Mouse (Mus musculus): ENCODE data around the gene Bpifb1. TPM values are rescaled to one million over a fixed set of nuclear protein-coding genes. Genes with fewer than 3 reads are reported as not detected.
A peak's percentile ranks its signal among the peaks of the same experiment; 100 is the strongest.
"Not testable (repeated sequence)": the region's sequence is repeated elsewhere in the genome, so short reads cannot be mapped to it uniquely, and the experiment has no call there.

Bpifb1 gene
- polyA plus RNA-seq, 1 experiment from 2014 or later, result 0.38 TPM

GRCm38 (mm10) chr2:154211881-154212280 is 21.3 kb downstream of the Bpifb1 start:
- Histone ChIP-seq H3K9ac (no peak overlapping the region), H3K4me2 (no peak overlapping the region), H3K9me3 (replicated peaks) (no peaks in the 10 kb centered on the region), H3K36me3 (no peaks in the 10 kb centered on the region), H3K4me3 (replicated peaks) (no peak overlapping the region), H3K4me1 (replicated peaks) (no peaks in the 10 kb centered on the region), H3K27ac (no peak overlapping the region), H3K27me3 (no peaks in the 10 kb centered on the region)
- WGBS (ENCODE audit: insufficient replicate concordance), result 75% methylated on average over 4 of the region's 4 CpGs
- no peak for ATAC-seq (ENCODE audit: low read depth)
- no peak for DNase-seq

DNA sequence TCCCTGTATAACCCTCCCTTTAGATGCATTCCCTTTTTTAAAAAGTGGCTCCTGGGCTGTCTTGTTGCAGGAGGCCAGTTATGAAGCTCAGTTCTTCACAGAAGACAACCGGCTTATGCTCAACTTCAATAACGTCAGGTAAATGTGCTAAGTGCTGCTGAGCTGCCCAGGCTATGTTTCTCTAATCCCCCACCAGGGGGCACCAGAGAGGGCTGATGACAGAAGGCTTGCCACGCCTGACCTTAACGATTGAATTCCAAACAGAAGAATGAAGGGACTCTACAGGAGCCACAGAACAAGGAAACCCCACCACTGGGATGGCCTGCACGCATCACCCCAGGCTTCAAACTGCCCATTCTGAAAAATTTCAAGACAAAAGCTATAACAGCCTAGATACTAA is 24.6 kb downstream of the Bpifb1 start:
- no peak overlapping the region for H3K4me2 ChIP-seq
- no peaks in the 10 kb centered on the region for H3K9me3 ChIP-seq (replicated peaks)
- H3K9ac ChIP-seq, result no peak overlapping the region
- DNase-seq (peak; percentile 32), ATAC-seq (ENCODE audit: low read depth) (peak; percentile 51; the same call in 1 of the 2 replicates)
- no peaks in the 10 kb centered on the region for H3K4me1 ChIP-seq (replicated peaks)
- WGBS (ENCODE audit: insufficient replicate concordance), result 14% methylated on average over 5 of the region's 5 CpGs
- no peaks in the 10 kb centered on the region for H3K36me3 ChIP-seq
- H3K4me3 ChIP-seq (replicated peaks), result no peak overlapping the region
- H3K27me3 ChIP-seq, result no peaks in the 10 kb centered on the region
- no peak overlapping the region for H3K27ac ChIP-seq

- no peaks in the 10 kb centered on the region for H3K27me3 ChIP-seq
- WGBS (ENCODE audit: insufficient replicate concordance), result 54% methylated on average over 5 of the region's 5 CpGs
- H3K36me3 ChIP-seq, result no peaks in the 10 kb centered on the region
- H3K9me3 ChIP-seq (replicated peaks), result no peaks in the 10 kb centered on the region
- H3K27ac ChIP-seq, result no peak overlapping the region
- no peaks in the 10 kb centered on the region for H3K4me1 ChIP-seq (replicated peaks)
- no peak overlapping the region for H3K4me3 ChIP-seq (replicated peaks)
- no peak overlapping the region for H3K4me2 ChIP-seq
- ATAC-seq (ENCODE audit: low read depth) (no peak), DNase-seq (no peak)
- H3K9ac ChIP-seq, result no peak overlapping the region
These were observed 29.3 kb downstream of the Bpifb1 start for GRCm38 (mm10) chr2:154219950-154220349.

DNA sequence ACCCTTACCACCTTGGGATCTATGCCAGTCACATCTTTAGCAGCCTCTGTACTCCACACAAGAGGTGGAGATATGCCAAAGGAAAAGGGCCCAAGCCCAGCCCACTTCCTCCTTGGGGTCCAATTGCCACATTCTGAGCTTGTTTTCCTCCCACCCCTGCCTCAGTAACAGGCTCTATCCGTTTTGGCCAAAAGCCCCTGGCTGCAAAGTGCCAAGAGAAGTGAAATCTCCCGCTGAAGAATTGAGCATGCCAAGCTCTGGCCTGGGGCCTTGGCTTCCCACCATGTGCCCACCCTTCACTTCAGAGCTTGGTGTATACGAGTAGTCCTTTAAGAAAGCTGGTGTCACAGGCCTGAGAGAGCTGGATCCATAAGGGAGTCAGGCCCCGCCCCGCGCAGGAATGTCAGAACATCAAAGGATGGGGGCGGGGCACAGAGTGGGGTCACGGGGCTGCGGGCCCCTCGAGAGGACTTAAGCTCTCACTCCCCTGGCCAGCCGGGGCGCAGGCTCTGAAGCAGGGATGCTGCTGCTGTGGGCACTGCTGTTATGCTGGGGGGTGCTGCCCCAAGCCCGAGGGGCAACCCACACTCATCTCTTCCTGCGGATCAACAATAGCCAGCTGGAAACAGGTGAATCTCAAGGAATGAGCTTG is 32.8 kb downstream of the Bpifb1 start, which contains the start of gene Bpifb5:
Gene Bpifb5, plus strand, starts transcription at position 478 of the 652 bp plus-strand sequence.
- Histone ChIP-seq H3K27me3 (no peaks in the 10 kb centered on the region), H3K27ac (no peak within 1 kb of the TSS), H3K9ac (no peak within 1 kb of the TSS), H3K4me3 (replicated peaks) (no peak within 1 kb of the TSS), H3K4me1 (replicated peaks) (no peaks in the 10 kb centered on the region), H3K4me2 (0 out of 2 replicates have a peak within 1 kb of the TSS, but pooled peaks have one; percentile 4), H3K36me3 (no peaks in the 10 kb centered on the region), H3K9me3 (replicated peaks) (no peaks in the 10 kb centered on the region)
- ATAC-seq (ENCODE audit: low read depth) (no peak), DNase-seq (no peak)
- WGBS (ENCODE audit: insufficient replicate concordance), result 17% methylated on average over 14 of the region's 14 CpGs

DNA sequence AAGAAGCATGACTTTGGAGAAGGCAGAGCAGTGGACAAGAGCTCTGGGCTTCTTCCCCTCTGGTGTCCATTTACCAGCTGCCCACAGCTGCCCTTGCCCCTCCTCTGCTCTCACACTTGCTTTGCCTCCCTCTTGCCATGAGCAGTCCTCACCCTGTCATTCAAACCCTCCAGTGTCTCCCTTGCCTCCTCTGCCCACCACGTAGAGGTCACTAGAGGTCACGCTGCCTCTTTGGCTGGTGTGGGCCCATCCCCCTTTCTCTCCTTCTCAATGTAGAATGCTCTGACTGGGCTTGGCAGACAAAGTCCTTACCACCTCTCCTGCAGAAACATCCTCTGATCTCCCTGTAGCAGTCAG is 33.3 kb downstream of the Bpifb1 start:
- 39% methylated on average over 2 of the region's 2 CpGs for WGBS (ENCODE audit: insufficient replicate concordance)
- DNase-seq (no peak), ATAC-seq (ENCODE audit: low read depth) (no peak)
- Histone ChIP-seq H3K9me3 (replicated peaks) (no peaks in the 10 kb centered on the region), H3K9ac (no peak overlapping the region), H3K27me3 (no peaks in the 10 kb centered on the region), H3K4me2 (no peak overlapping the region), H3K4me1 (replicated peaks) (no peaks in the 10 kb centered on the region), H3K36me3 (no peaks in the 10 kb centered on the region), H3K27ac (no peak overlapping the region), H3K4me3 (replicated peaks) (no peak overlapping the region)

- DNase-seq, result no peak
- Histone ChIP-seq H3K36me3 (no peaks in the 10 kb centered on the region), H3K4me3 (replicated peaks) (no peak overlapping the region), H3K9ac (no peak overlapping the region), H3K27ac (no peak overlapping the region), H3K4me2 (no peak overlapping the region), H3K9me3 (replicated peaks) (no peaks in the 10 kb centered on the region), H3K4me1 (replicated peaks) (no peaks in the 10 kb centered on the region), H3K27me3 (no peaks in the 10 kb centered on the region)
- WGBS (ENCODE audit: insufficient replicate concordance), result 54% methylated on average over 4 of the region's 4 CpGs
- no peak for ATAC-seq (ENCODE audit: low read depth)
These were observed 36.4 kb downstream of the Bpifb1 start for GRCm38 (mm10) chr2:154226991-154227390.

DNA sequence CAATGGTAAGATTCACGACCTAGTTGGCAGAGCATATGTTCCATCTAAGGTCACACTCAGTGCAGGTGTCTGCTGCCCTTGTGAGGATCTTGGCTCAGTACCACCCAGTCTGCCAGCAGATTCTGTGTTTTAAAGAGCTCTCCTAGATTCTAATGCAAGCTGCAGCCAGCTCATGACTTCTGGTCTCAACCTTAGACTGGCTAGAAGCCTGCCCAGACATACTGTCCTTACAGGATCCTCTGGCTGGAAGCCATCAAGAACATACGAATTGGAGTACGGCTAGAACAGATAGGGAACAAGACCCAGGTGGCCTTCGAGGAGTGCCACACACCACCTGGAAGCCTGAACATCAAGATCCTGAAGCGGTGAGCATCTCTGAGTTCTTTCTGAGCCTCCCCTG is 37.2 kb downstream of the Bpifb1 start:
- ATAC-seq (ENCODE audit: low read depth) (no peak), DNase-seq (no peak)
- Histone ChIP-seq H3K4me1 (replicated peaks) (no peaks in the 10 kb centered on the region), H3K27me3 (no peaks in the 10 kb centered on the region), H3K27ac (no peak overlapping the region), H3K9me3 (replicated peaks) (no peaks in the 10 kb centered on the region), H3K4me2 (no peak overlapping the region), H3K4me3 (replicated peaks) (no peak overlapping the region), H3K36me3 (no peaks in the 10 kb centered on the region), H3K9ac (no peak overlapping the region)
- 73% methylated on average over 5 of the region's 5 CpGs for WGBS (ENCODE audit: insufficient replicate concordance)

- Histone ChIP-seq H3K4me3 (replicated peaks) (no peak overlapping the region), H3K27ac (no peak overlapping the region), H3K4me1 (replicated peaks) (no peaks in the 10 kb centered on the region), H3K4me2 (no peak overlapping the region), H3K27me3 (no peaks in the 10 kb centered on the region), H3K9me3 (replicated peaks) (no peaks in the 10 kb centered on the region), H3K36me3 (no peaks in the 10 kb centered on the region), H3K9ac (no peak overlapping the region)
- DNase-seq (no peak), ATAC-seq (ENCODE audit: low read depth) (no peak)
- whole genome bisulfite sequencing (ENCODE audit: insufficient replicate concordance), result 76% methylated on average over 6 of the region's 6 CpGs
These were observed 42.8 kb downstream of the Bpifb1 start for GRCm38 (mm10) chr2:154233426-154233825.

GRCm38 (mm10) chr2:154240771-154241170 is 50.2 kb downstream of the Bpifb1 start:
- no peak for DNase-seq
- no peak overlapping the region for H3K4me3 ChIP-seq (replicated peaks)
- H3K4me2 ChIP-seq, result no peak overlapping the region
- H3K27ac ChIP-seq, result no peak overlapping the region
- H3K4me1 ChIP-seq (replicated peaks), result no peaks in the 10 kb centered on the region
- no peak overlapping the region for H3K9ac ChIP-seq
- no peaks in the 10 kb centered on the region for H3K27me3 ChIP-seq
- ATAC-seq (ENCODE audit: low read depth), result no peak
- no peaks in the 10 kb centered on the region for H3K36me3 ChIP-seq
- 72% methylated on average over 6 of the region's 6 CpGs for WGBS (ENCODE audit: insufficient replicate concordance)
- H3K9me3 ChIP-seq (replicated peaks), result peaks cover 3% of the 10 kb centered on the region; the same call in 1 of the 2 replicates

- 77% methylated on average over 12 of the region's 12 CpGs for WGBS (ENCODE audit: insufficient replicate concordance)
- not testable (repeated sequence) for H3K27ac ChIP-seq; H3K9me3 ChIP-seq (replicated peaks); H3K27me3 ChIP-seq; ATAC-seq (ENCODE audit: low read depth); H3K4me3 ChIP-seq (replicated peaks); H3K9ac ChIP-seq; H3K36me3 ChIP-seq; H3K4me2 ChIP-seq; DNase-seq; H3K4me1 ChIP-seq (replicated peaks)
These were observed 52.1 kb downstream of the Bpifb1 start for GRCm38 (mm10) chr2:154242726-154243125.

GRCm38 (mm10) chr2:154243356-154244036 is 52.9 kb downstream of the Bpifb1 start:
- H3K4me1 ChIP-seq (replicated peaks), result no peaks in the 10 kb centered on the region
- ATAC-seq (ENCODE audit: low read depth) (no peak), DNase-seq (no peak)
- WGBS (ENCODE audit: insufficient replicate concordance), result 71% methylated on average over 10 of the region's 10 CpGs
- H3K9ac ChIP-seq, result no peak overlapping the region
- H3K27ac ChIP-seq, result no peak overlapping the region
- no peak overlapping the region for H3K4me3 ChIP-seq (replicated peaks)
- peaks cover 3% of the 10 kb centered on the region; the same call in 1 of the 2 replicates for H3K9me3 ChIP-seq (replicated peaks)
- no peaks in the 10 kb centered on the region for H3K27me3 ChIP-seq
- H3K36me3 ChIP-seq, result no peaks in the 10 kb centered on the region
- H3K4me2 ChIP-seq, result no peak overlapping the region

DNA sequence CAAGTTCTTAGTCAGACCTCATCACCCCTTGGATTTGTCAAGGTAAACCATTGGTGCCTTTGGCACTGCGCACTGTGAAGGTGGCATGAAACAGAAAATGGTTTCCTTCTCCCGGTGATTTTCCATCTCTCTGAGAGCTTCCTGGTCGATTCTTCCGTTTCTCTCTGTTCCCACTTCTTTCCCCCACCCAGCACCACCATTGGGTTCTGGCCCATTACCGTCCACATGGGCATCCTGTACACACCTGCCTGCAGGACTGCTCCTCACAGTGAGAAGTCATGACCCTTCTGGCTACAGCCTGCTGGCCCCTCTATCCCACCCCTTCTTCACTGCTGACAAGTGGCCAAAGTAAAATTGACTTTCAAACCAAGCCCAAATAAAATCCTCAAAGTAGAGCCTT is 54.7 kb downstream of the Bpifb1 start:
- H3K4me3 ChIP-seq (replicated peaks), result no peak overlapping the region
- H3K4me2 ChIP-seq, result no peak overlapping the region
- H3K9me3 ChIP-seq (replicated peaks), result peaks cover 3% of the 10 kb centered on the region; the same call in 1 of the 2 replicates
- H3K27me3 ChIP-seq, result no peaks in the 10 kb centered on the region
- 73% methylated on average over 5 of the region's 5 CpGs for WGBS (ENCODE audit: insufficient replicate concordance)
- no peak for ATAC-seq (ENCODE audit: low read depth)
- DNase-seq, result no peak
- H3K4me1 ChIP-seq (replicated peaks), result no peaks in the 10 kb centered on the region
- no peak overlapping the region for H3K9ac ChIP-seq
- H3K27ac ChIP-seq, result no peak overlapping the region
- H3K36me3 ChIP-seq, result no peaks in the 10 kb centered on the region

All from liver, embryonic 13.5 days (tissue).